Mouse (Mus musculus) adrenal gland, adult 18-20 months (tissue): Measurements from ENCODE around the gene Set. TPM values are rescaled to one million over a fixed set of nuclear protein-coding genes. Genes with fewer than 3 reads are reported as not detected.
"Not testable (repeated sequence)": the region's sequence is repeated elsewhere in the genome, so short reads cannot be mapped to it uniquely, and the experiment has no call there.

Experiments
- DNase-seq, 2 experiments: peaks; one replicate each; pipeline ENCODE4 v3.0.0; 2021 to 2022; ENCODE audit warnings: low spot score in 2 of 2
- long read RNA-seq, 2 experiments: library from polyadenylated mRNA; stranded (forward); transcript quantifications; one replicate each; pipeline ENCODE4 v2.0.0; 2021
- total RNA-seq, 2 experiments: library from RNA; stranded (reverse); gene quantifications; 1 replicate in 1 of 2; 2 replicates in 1 of 2; pipeline ENCODE4 v1.2.3; 2021

Set gene
- total RNA-seq, result 100 to 1,000 TPM; 210 to 272 TPM
- long read RNA-seq, experiment 1, transcript Set-202 (8 exons, 2,824 nt), result minor isoform, 43 of 242 reads
- long read RNA-seq, experiment 1, transcript Set-201 (8 exons, 2,834 nt), result major isoform, 190 of 242 reads
- long read RNA-seq, experiment 1, partial matches to known transcripts, result 2 of 242 reads
- long read RNA-seq, experiment 1, other reads (novel, unspliced or antisense), result 7 of 242 reads
- long read RNA-seq, experiment 2, transcript Set-202 (8 exons, 2,824 nt), result minor isoform, 82 of 619 reads
- long read RNA-seq, experiment 2, transcript Set-201 (8 exons, 2,834 nt), result major isoform, 487 of 619 reads
- long read RNA-seq, experiment 2, partial matches to known transcripts, result 27 of 619 reads
- long read RNA-seq, experiment 2, other reads (novel, unspliced or antisense), result 17 of 619 reads

GRCm38 (mm10) chr2:30057223-30057904 lies at the start of gene Set:
TSS of gene Set (plus strand) at chr2:30057378.
- no peak for DNase-seq

- DNase-seq, result no peak
Observed at GRCm38 (mm10) chr2:30009101-30009500, 48.1 kb upstream of the Set start.

- peak in 1 of 2 experiments; percentile 39 for DNase-seq
Observed at GRCm38 (mm10) chr2:30010840-30011281, 46.3 kb upstream of the Set start.

GRCm38 (mm10) chr2:30014326-30014966 lies 42.7 kb upstream of the Set start:
- DNase-seq, result no peak

- DNase-seq, result no peak
Observed at GRCm38 (mm10) chr2:30025454-30025853, 31.7 kb upstream of the Set start.

GRCm38 (mm10) chr2:30026997-30027396 lies 30.2 kb upstream of the Set start:
- no peak for DNase-seq

GRCm38 (mm10) chr2:30032244-30032846 lies 24.8 kb upstream of the Set start:
- DNase-seq, result no peak

- DNase-seq, result no peak
Observed at GRCm38 (mm10) chr2:30032957-30033356, 24.2 kb upstream of the Set start.

- no peak for DNase-seq
Observed at GRCm38 (mm10) chr2:30037762-30038161, 19.4 kb upstream of the Set start.

GRCm38 (mm10) chr2:30038370-30038769 lies 18.8 kb upstream of the Set start:
- DNase-seq, result no peak

- DNase-seq, result no peak
Observed at GRCm38 (mm10) chr2:30039687-30040086, 17.5 kb upstream of the Set start.

GRCm38 (mm10) chr2:30042445-30042844 lies 14.7 kb upstream of the Set start:
- peak; percentile 78 to 83 for DNase-seq

- DNase-seq, result no peak
Observed at GRCm38 (mm10) chr2:30044550-30044949, 12.6 kb upstream of the Set start.

GRCm38 (mm10) chr2:30047127-30047526 lies 10.1 kb upstream of the Set start:
- no peak for DNase-seq

GRCm38 (mm10) chr2:30048101-30048501 lies 9.1 kb upstream of the Set start:
- DNase-seq, result no peak

GRCm38 (mm10) chr2:30048699-30049388 lies 8.3 kb upstream of the Set start, which contains the start of gene Wdr34:
TSS of gene Wdr34 (minus strand) at chr2:30048881.
- DNase-seq, result peak; percentile 99

GRCm38 (mm10) chr2:30049831-30050230 lies 7.3 kb upstream of the Set start:
- DNase-seq, result no peak

- DNase-seq, result no peak
Observed at GRCm38 (mm10) chr2:30051992-30052761, 5.0 kb upstream of the Set start.

- DNase-seq, result not testable (repeated sequence)
Observed at GRCm38 (mm10) chr2:30055310-30055709, 1.9 kb upstream of the Set start.

GRCm38 (mm10) chr2:30056736-30057135 lies 442 bp upstream of the Set start:
- DNase-seq, result no peak
